Mouse (Mus musculus) v-Abl transformed pro-B cells (cell line): Measurements from ENCODE around the gene Wdr18.

Experiments
- in situ Hi-C, 2 experiments: fragments of 400-800 bp; cut with MboI; formaldehyde crosslinking; loops; one replicate each; pipeline ENCODE4 v1.15.1; 2025; ENCODE audit not compliant: unreplicated experiment in 2 of 2

Gene Wdr18

DNA sequence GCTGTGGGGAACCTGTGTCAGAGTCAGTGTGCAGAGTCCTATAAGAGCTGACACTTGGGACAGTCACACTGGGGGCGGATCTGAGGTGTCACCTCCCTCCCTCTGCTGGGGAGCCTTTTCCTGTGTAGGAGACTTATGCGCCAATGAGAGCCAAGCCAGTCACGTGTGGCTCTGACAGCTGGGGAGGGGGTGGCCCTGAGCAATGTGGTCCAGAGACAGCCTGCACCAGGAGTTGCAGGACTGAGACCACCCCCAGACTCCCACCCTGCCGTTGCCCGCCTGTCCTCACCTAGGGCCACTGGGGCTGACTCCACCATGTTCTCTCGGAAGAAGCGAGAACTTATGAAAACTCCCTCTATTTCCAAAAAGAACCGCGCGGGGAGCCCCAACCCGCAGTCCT is 56.6 kb downstream of the Wdr18 start, which contains the start of gene Arhgap45:
Gene Arhgap45, plus strand, starts transcription at position 143 of the 400 bp plus-strand sequence.
- in situ Hi-C loops = no loop called here

DNA sequence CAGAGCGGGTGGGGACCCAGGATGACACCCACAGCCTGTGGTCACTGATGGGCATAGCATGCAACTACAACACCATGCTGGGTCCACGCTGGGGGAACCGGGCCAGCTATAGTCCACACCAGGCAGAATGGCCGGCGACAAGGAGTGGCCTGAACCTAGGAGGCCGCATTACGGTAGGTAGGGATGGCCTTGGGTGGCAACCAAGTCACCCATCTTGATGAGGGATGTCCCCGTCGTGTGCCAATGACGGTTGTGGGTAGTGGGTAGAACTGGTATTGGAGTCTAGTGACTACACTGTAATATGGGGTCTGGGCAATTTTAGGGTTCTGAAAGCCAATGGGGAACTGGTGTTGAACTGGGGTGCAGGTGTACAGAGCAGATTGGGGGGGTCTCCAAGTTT is 57.0 kb downstream of the Wdr18 start:
- in situ Hi-C loops = no loop called here

GRCm38 (mm10) chr10:80017361-80017760 is 57.4 kb downstream of the Wdr18 start:
- in situ Hi-C loops = no loop called here

DNA sequence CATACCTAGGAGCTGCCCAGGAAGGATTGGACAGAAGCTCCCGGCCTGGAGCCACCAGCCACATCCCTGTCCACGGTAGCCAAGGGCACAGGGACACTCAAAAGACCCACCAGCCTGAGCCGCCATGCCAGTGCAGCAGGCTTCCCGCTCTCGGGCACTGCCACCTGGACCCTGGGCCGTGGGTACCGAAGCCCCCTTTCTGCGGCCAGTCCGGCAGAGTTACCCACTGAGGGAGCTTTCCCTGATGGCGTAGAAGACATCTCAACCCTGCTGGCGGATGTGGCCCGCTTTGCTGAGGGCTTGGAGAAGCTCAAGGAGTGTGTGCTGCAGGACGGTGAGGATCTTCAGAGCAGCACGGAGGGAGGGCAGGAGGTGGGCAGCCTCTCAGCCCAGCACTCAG is 57.8 kb downstream of the Wdr18 start:
- in situ Hi-C loops = no loop called here

DNA sequence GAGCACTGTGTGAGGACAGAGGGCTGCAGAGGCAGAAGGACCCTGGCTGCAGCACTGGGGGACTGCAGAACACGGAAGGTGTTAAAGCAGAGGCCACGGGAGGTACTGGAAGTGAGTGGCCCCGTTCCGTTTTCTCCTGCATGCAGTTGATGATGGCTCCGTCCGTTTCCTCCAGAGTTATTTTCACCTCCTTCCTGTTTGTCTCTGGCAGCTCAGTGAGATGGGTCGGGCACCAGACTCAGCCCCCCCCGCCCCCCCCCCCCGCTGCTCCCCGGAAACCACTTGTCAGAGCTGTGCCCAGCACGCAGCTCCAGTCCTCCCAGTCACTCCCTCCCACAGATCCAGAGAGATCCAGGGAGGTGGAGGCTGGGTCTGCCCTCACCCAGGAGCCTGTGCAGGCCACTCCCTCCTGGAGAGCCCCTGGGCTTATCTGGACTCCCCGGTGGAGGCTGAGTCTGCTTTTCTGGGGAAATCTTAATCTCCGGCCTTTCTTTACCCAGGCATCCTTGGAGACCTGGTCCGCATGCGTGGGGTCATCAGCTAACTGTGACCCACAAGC is 58.9 kb downstream of the Wdr18 start:
- in situ Hi-C loops = no loop called here

DNA sequence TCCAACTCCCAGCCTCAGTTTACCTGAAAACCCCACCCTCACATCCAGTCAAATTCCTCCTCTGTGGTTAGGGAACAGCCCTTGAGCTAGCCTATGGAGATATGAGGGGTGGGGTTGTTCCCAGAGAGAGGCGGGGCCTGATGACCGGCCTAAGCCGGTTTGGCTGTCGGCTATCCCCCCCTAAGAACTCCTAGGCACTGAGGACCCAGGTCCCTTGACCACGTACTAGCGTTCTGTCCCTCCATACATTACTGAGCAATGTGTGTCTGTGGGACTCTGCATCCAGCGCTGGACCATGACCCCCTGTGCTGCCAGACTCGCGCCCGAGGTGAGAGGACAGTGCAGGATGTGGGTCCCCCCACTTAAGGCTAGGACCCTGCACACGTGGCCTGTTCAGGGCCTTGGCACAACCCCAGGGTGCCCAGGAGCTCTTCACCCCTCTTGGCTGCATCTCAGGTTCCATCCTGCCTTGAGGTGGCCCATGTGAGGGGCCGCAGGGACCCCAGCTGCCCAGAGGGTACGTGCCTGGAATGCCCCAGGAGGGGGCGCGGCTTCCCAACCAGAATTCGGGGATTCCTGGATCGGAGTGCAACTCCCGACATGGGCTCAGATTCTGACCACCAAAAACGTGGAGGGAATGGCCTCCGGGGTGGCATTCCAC is 59.6 kb downstream of the Wdr18 start:
- in situ Hi-C loops = no loop called here
